Mouse (Mus musculus): Measurements from ENCODE around the gene Siah1a. TPM values are rescaled to one million over a fixed set of nuclear protein-coding genes. Genes with fewer than 3 reads are reported as not detected.

Siah1a gene
- 74.9 and 75.6 TPM in 2 replicates for polyA plus RNA-seq (2014; fragmentation: Nextera tagmentation; extraction: Ambion mirVana)

- Histone ChIP-seq H3K36me3 (ENCODE audit: control insufficient read depth, insufficient read depth, low read length) (no peaks in the 10 kb centered on the region), H3K27me3 (ENCODE audit: control insufficient read depth, insufficient read depth, low read length) (no peaks in the 10 kb centered on the region), H3K4me1 (ENCODE audit: control insufficient read depth, insufficient read depth, low read length) (0 out of 2 replicates have a peak, but pooled peaks cover 5% of the 10 kb centered on the region), H3K4me2 (ENCODE audit: low read depth) (peak within 1 kb of the TSS; percentile 61), H3K27ac (ENCODE audit: low read depth, low read length) (peak within 1 kb of the TSS; percentile 96), H3K9me3 (ENCODE audit: control insufficient read depth, low read length) (no peaks in the 10 kb centered on the region), H3K4me3 (ENCODE audit: low read depth, low read length) (peak within 1 kb of the TSS; percentile 94), H3K9ac (ENCODE audit: low read length) (peak within 1 kb of the TSS; percentile 99)
- under 1% methylated on average over 58 of the region's 88 CpGs for WGBS
- ATAC-seq (ENCODE audit: insufficient read depth, low FRiP score, low TSS enrichment) (peak; percentile 79), DNase-seq (ENCODE audit: low spot score) (peak; percentile 78)
Measured at GRCm38 (mm10) chr8:86745221-86745934, at the start of gene Siah1a, which contains the start of gene Gm10638. Gene Siah1a, minus strand, starts transcription at chr8:86745934. Gene Gm10638, plus strand, starts transcription at chr8:86745699.

GRCm38 (mm10) chr8:86794716-86795115, 49.0 kb upstream of the Siah1a start:
- Histone ChIP-seq H3K9ac (ENCODE audit: low read length) (no peak overlapping the region), H3K27ac (ENCODE audit: low read depth, low read length) (no peak overlapping the region), H3K9me3 (ENCODE audit: control insufficient read depth, low read length) (no peaks in the 10 kb centered on the region), H3K36me3 (ENCODE audit: control insufficient read depth, insufficient read depth, low read length) (no peaks in the 10 kb centered on the region), H3K27me3 (ENCODE audit: control insufficient read depth, insufficient read depth, low read length) (no peaks in the 10 kb centered on the region), H3K4me2 (ENCODE audit: low read depth) (no peak overlapping the region), H3K4me3 (ENCODE audit: low read depth, low read length) (no peak overlapping the region), H3K4me1 (ENCODE audit: control insufficient read depth, insufficient read depth, low read length) (0 out of 2 replicates have a peak, but pooled peaks cover 2% of the 10 kb centered on the region)
- DNase-seq (ENCODE audit: low spot score), result no peak
- 35% methylated on average over 6 of the region's 6 CpGs for WGBS
- ATAC-seq (ENCODE audit: insufficient read depth, low FRiP score, low TSS enrichment), result no peak

- no peaks in the 10 kb centered on the region for H3K9me3 ChIP-seq (ENCODE audit: control insufficient read depth, low read length)
- H3K27me3 ChIP-seq (ENCODE audit: control insufficient read depth, insufficient read depth, low read length), result no peaks in the 10 kb centered on the region
- no peak overlapping the region for H3K4me2 ChIP-seq (ENCODE audit: low read depth)
- no peak overlapping the region for H3K27ac ChIP-seq (ENCODE audit: low read depth, low read length)
- no peaks in the 10 kb centered on the region for H3K36me3 ChIP-seq (ENCODE audit: control insufficient read depth, insufficient read depth, low read length)
- H3K4me1 ChIP-seq (ENCODE audit: control insufficient read depth, insufficient read depth, low read length), result 0 out of 2 replicates have a peak, but pooled peaks cover 2% of the 10 kb centered on the region
- ATAC-seq (ENCODE audit: insufficient read depth, low FRiP score, low TSS enrichment) (no peak), DNase-seq (ENCODE audit: low spot score) (no peak)
- no peak overlapping the region for H3K4me3 ChIP-seq (ENCODE audit: low read depth, low read length)
- no peak overlapping the region for H3K9ac ChIP-seq (ENCODE audit: low read length)
- WGBS, result 92% methylated on average over 6 of the region's 6 CpGs
Measured at GRCm38 (mm10) chr8:86791542-86791941, 45.8 kb upstream of the Siah1a start.

DNA sequence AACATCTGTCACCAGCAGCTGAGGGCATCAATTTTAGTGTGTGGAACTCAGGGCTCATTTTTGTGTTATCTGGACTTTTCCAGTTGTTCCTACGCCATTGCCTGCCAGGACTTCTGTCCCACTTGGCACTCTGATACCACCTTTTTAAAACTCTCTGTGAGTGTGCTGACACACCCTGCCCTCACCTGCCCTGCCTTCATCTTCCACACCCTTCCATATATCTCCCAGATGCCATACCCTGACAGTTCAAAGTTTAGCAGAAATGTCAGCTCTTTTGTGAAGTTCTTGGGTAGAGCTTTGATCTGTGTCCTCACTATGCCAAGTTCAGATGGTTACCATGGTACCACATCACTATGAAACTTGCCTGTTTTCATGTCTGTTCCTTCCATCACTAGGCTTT, 43.8 kb upstream of the Siah1a start:
- ATAC-seq (ENCODE audit: insufficient read depth, low FRiP score, low TSS enrichment) (no peak), DNase-seq (ENCODE audit: low spot score) (no peak)
- Histone ChIP-seq H3K27me3 (ENCODE audit: control insufficient read depth, insufficient read depth, low read length) (no peaks in the 10 kb centered on the region), H3K4me3 (ENCODE audit: low read depth, low read length) (no peak overlapping the region), H3K4me2 (ENCODE audit: low read depth) (no peak overlapping the region), H3K4me1 (ENCODE audit: control insufficient read depth, insufficient read depth, low read length) (0 out of 2 replicates have a peak, but pooled peaks cover 2% of the 10 kb centered on the region), H3K9ac (ENCODE audit: low read length) (no peak overlapping the region), H3K9me3 (ENCODE audit: control insufficient read depth, low read length) (no peaks in the 10 kb centered on the region), H3K27ac (ENCODE audit: low read depth, low read length) (no peak overlapping the region), H3K36me3 (ENCODE audit: control insufficient read depth, insufficient read depth, low read length) (no peaks in the 10 kb centered on the region)
- 83% methylated on average over 1 of the region's 1 CpGs for WGBS

DNA sequence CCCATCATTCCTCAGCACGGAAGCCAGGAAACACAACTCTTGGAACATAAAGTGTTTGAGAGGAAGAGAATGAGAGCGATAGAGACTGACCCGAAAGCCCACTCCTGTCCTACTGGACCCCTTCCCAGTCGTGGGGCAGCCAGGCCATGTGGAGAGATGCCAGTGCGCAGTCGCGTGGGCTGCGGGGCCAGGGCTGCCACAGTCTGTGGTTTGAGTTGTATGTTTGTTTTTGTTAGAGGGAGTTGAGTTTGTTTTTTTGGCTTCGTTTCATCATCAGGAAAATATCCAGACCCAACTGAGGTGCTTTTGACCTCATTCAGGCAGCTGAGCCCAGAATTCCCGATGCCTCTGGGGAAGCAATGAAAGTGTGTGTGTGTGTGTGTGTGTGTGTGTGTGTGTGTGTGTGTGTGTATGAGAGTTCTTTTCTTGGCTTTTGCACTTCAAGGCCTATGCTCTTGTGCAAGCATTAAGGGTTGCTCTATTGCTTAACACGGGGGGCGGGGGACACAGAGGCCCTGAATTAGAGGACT, 42.2 kb upstream of the Siah1a start:
- Histone ChIP-seq H3K4me1 (ENCODE audit: control insufficient read depth, insufficient read depth, low read length) (0 out of 2 replicates have a peak, but pooled peaks cover 2% of the 10 kb centered on the region), H3K27me3 (ENCODE audit: control insufficient read depth, insufficient read depth, low read length) (no peaks in the 10 kb centered on the region), H3K27ac (ENCODE audit: low read depth, low read length) (no peak overlapping the region), H3K9ac (ENCODE audit: low read length) (no peak overlapping the region), H3K36me3 (ENCODE audit: control insufficient read depth, insufficient read depth, low read length) (no peaks in the 10 kb centered on the region), H3K4me3 (ENCODE audit: low read depth, low read length) (no peak overlapping the region), H3K4me2 (ENCODE audit: low read depth) (no peak overlapping the region), H3K9me3 (ENCODE audit: control insufficient read depth, low read length) (no peaks in the 10 kb centered on the region)
- DNase-seq (ENCODE audit: low spot score), result no peak
- no peak for ATAC-seq (ENCODE audit: insufficient read depth, low FRiP score, low TSS enrichment)
- WGBS, result 79% methylated on average over 12 of the region's 12 CpGs

DNA sequence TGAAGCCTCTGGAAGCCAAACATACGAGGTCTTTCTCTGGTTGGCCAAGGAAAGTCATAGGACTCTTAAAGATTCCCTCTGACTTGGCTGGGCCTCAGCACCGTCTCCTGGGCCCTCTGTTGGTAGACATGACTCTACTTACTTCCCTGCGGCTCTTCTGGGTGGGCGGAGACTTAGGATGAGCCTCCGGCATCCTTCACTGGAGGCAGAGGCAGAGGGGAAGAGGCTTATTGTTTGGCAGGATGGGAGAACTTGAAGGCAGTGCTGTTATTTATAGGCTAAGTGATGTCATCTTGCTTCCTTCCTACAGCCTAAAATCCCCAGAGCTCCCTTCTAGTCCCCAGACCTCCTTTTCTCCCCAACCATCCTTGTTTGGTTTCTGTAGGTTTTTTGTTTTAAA, 40.8 kb upstream of the Siah1a start:
- no peak overlapping the region for H3K9ac ChIP-seq (ENCODE audit: low read length)
- H3K4me1 ChIP-seq (ENCODE audit: control insufficient read depth, insufficient read depth, low read length), result 0 out of 2 replicates have a peak, but pooled peaks cover 2% of the 10 kb centered on the region
- H3K27me3 ChIP-seq (ENCODE audit: control insufficient read depth, insufficient read depth, low read length), result no peaks in the 10 kb centered on the region
- WGBS, result 51% methylated on average over 5 of the region's 5 CpGs
- H3K27ac ChIP-seq (ENCODE audit: low read depth, low read length), result no peak overlapping the region
- H3K4me3 ChIP-seq (ENCODE audit: low read depth, low read length), result no peak overlapping the region
- ATAC-seq (ENCODE audit: insufficient read depth, low FRiP score, low TSS enrichment) (no peak), DNase-seq (ENCODE audit: low spot score) (no peak)
- H3K4me2 ChIP-seq (ENCODE audit: low read depth), result no peak overlapping the region
- H3K9me3 ChIP-seq (ENCODE audit: control insufficient read depth, low read length), result no peaks in the 10 kb centered on the region
- no peaks in the 10 kb centered on the region for H3K36me3 ChIP-seq (ENCODE audit: control insufficient read depth, insufficient read depth, low read length)

GRCm38 (mm10) chr8:86781094-86781493, 35.4 kb upstream of the Siah1a start:
- H3K4me1 ChIP-seq (ENCODE audit: control insufficient read depth, insufficient read depth, low read length), result no peaks in the 10 kb centered on the region
- H3K36me3 ChIP-seq (ENCODE audit: control insufficient read depth, insufficient read depth, low read length), result no peaks in the 10 kb centered on the region
- no peaks in the 10 kb centered on the region for H3K9me3 ChIP-seq (ENCODE audit: control insufficient read depth, low read length)
- no peak for DNase-seq (ENCODE audit: low spot score)
- H3K4me2 ChIP-seq (ENCODE audit: low read depth), result no peak overlapping the region
- no peak overlapping the region for H3K9ac ChIP-seq (ENCODE audit: low read length)
- H3K4me3 ChIP-seq (ENCODE audit: low read depth, low read length), result no peak overlapping the region
- no peak for ATAC-seq (ENCODE audit: insufficient read depth, low FRiP score, low TSS enrichment)
- H3K27me3 ChIP-seq (ENCODE audit: control insufficient read depth, insufficient read depth, low read length), result no peaks in the 10 kb centered on the region
- H3K27ac ChIP-seq (ENCODE audit: low read depth, low read length), result no peak overlapping the region
- WGBS, result 91% methylated on average over 8 of the region's 8 CpGs

DNA sequence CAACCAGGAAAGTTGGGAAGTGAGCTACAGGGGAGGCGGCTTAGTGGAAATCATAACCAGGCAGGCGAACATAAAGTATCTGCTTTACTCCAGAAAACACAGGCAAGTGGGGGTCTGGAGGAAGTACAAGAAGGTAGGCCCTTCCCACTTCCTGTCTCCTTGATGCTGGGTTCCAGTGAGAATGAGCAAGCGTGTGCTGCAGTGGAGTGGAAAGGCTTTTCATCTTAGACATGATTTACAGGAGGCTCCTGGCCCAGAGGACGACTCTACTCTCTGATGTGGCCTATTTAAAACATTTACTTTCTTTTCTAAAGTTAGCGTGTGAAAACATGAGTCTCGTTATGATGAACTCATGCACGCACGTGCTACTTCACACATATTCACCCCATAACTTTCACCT, 33.5 kb upstream of the Siah1a start:
- no peaks in the 10 kb centered on the region for H3K9me3 ChIP-seq (ENCODE audit: control insufficient read depth, low read length)
- DNase-seq (ENCODE audit: low spot score) (no peak), ATAC-seq (ENCODE audit: insufficient read depth, low FRiP score, low TSS enrichment) (no peak)
- no peaks in the 10 kb centered on the region for H3K4me1 ChIP-seq (ENCODE audit: control insufficient read depth, insufficient read depth, low read length)
- no peak overlapping the region for H3K4me2 ChIP-seq (ENCODE audit: low read depth)
- WGBS, result 82% methylated on average over 8 of the region's 8 CpGs
- no peak overlapping the region for H3K9ac ChIP-seq (ENCODE audit: low read length)
- no peak overlapping the region for H3K27ac ChIP-seq (ENCODE audit: low read depth, low read length)
- H3K27me3 ChIP-seq (ENCODE audit: control insufficient read depth, insufficient read depth, low read length), result no peaks in the 10 kb centered on the region
- no peaks in the 10 kb centered on the region for H3K36me3 ChIP-seq (ENCODE audit: control insufficient read depth, insufficient read depth, low read length)
- H3K4me3 ChIP-seq (ENCODE audit: low read depth, low read length), result no peak overlapping the region
